Mouse (Mus musculus) forebrain, embryonic 10.5 days (tissue): ENCODE results near the gene Mettl5. TPM values are rescaled to one million over a fixed set of nuclear protein-coding genes. Genes with fewer than 3 reads are reported as not detected.

Experiments used
- polyA plus RNA-seq: library from polyadenylated mRNA; unstranded; fragments of >200 nt; fragmentation: Nextera tagmentation; extraction: Ambion mirVana; gene quantifications from 2 replicates; pipeline ENCODE4 v1.2.1, GENCODE M21; 2016

Mettl5 gene
- polyA plus RNA-seq, 1 experiment from 2014 or later: 48.0 TPM

Other genes starting within 250 kb of the Mettl5 start
- gene Bbs5, start 238.4 kb downstream of the Mettl5 start, polyA plus RNA-seq: 14.5 and 15.6 TPM in 2 replicates
- 0.11 and 0.21 TPM in 2 replicates for gene Klhl41, start 215.5 kb downstream of the Mettl5 start, polyA plus RNA-seq
- gene Fastkd1, start 172.1 kb downstream of the Mettl5 start, polyA plus RNA-seq: 18.6 and 19.1 TPM in 2 replicates
- 155 and 168 TPM in 2 replicates for gene Ppig, start 163.1 kb downstream of the Mettl5 start, polyA plus RNA-seq
- gene Ccdc173, start 96.0 kb downstream of the Mettl5 start, polyA plus RNA-seq: 2.9 and 4.1 TPM in 2 replicates
- gene Phospho2, start 96.0 kb downstream of the Mettl5 start, polyA plus RNA-seq: 29.3 and 30.3 TPM in 2 replicates
- gene Klhl23, start 63.7 kb downstream of the Mettl5 start, polyA plus RNA-seq: 27.3 and 28.7 TPM in 2 replicates
- gene Ssb, start 24.1 kb downstream of the Mettl5 start, polyA plus RNA-seq: 406 and 461 TPM in 2 replicates
- gene Ubr3, start 11.6 kb upstream of the Mettl5 start, polyA plus RNA-seq: 10.3 and 11.8 TPM in 2 replicates
- not detected in 2 replicates for gene Myo3b, start 153.5 kb upstream of the Mettl5 start, polyA plus RNA-seq